Mouse (Mus musculus) G1E (cell line): ENCODE data around the gene Syn3. TPM values are rescaled to one million over a fixed set of nuclear protein-coding genes. Genes with fewer than 3 reads are reported as not detected.

Experiments used
- ATAC-seq: 2 replicates; pipeline ENCODE4 v1.8.0; 2016; ENCODE audit warnings: mild to moderate bottlenecking; ENCODE audit not compliant: insufficient number of reproducible peaks, poor library complexity, low FRiP score, severe bottlenecking; ENCODE audit errors: extremely low read depth
- DNase-seq: peaks from one replicate; pipeline ENCODE4 v3.0.0; 2012; ENCODE audit warnings: low spot score
- H3K27me3 ChIP-seq: 2 replicates; pipeline ENCODE4 v1.6.1; 2012; ENCODE audit warnings: mild to moderate bottlenecking, low read length, inconsistent platforms; ENCODE audit not compliant: insufficient read depth
- H3K36me3 ChIP-seq: replicated peaks from 2 replicates; pipeline ENCODE3; 2012; ENCODE audit warnings: mild to moderate bottlenecking, inconsistent platforms
- H3K4me1 ChIP-seq: 2 replicates; pipeline ENCODE4 v1.6.1; 2012; ENCODE audit warnings: low read depth, low read length, inconsistent platforms, mixed read lengths; ENCODE audit not compliant: insufficient read depth
- H3K4me3 ChIP-seq: 2 replicates; pipeline ENCODE4 v1.5.1; 2012; ENCODE audit warnings: low read depth, mild to moderate bottlenecking, inconsistent platforms, low read length, moderate library complexity, mixed read lengths
- H3K9me3 ChIP-seq: replicated peaks from 2 replicates; pipeline ENCODE4 v1.6.1; 2012; ENCODE audit warnings: inconsistent platforms
- CTCF ChIP-seq: IDR thresholded peaks from 2 replicates; pipeline ENCODE4 v1.5.1; 2012; ENCODE audit warnings: low read depth, low read length, inconsistent platforms, mixed read lengths
- GATA1 ChIP-seq: IDR thresholded peaks from 2 replicates; pipeline ENCODE4 v1.6.1; 2012; ENCODE audit warnings: borderline replicate concordance, low read length, inconsistent platforms, mixed read lengths
- GATA2 ChIP-seq: IDR thresholded peaks from 2 replicates; pipeline ENCODE4 v1.6.1; 2012; ENCODE audit warnings: low read depth, low read length, inconsistent platforms, borderline replicate concordance
- POLR2AphosphoS5 ChIP-seq: IDR thresholded peaks from 2 replicates; pipeline ENCODE4 v1.6.1; 2012; ENCODE audit warnings: low read depth, low read length, inconsistent platforms; ENCODE audit not compliant: insufficient replicate concordance
- TAL1 ChIP-seq: conservative IDR thresholded peaks from 2 replicates; pipeline ENCODE4 v1.6.1; 2012; ENCODE audit warnings: low read depth, low read length, inconsistent platforms, mixed read lengths
- polyA plus RNA-seq: library from polyadenylated mRNA; stranded (reverse); fragments of >175 nt; gene quantifications from 2 replicates; pipeline ENCODE4 v1.2.3, GENCODE M21; 2012
- total RNA-seq, 2 experiments: library from RNA; stranded (forward) in 1 of 2; stranded (reverse) in 1 of 2; fragments of 200-1000 nt in 1 of 2; fragments of >200 nt in 1 of 2; fragmentation: Nextera tagmentation in 1 of 2; gene quantifications; 2 replicates each; pipeline ENCODE4 v1.2.3; 2014 to 2017

Gene Syn3
- total and polyA plus RNA-seq, 3 experiments: 0.44 TPM; not detected in 2

GRCm38 (mm10) chr10:86359699-86360098, 139.0 kb downstream of the Syn3 start:
- TF ChIP-seq GATA2: no peak
- TF ChIP-seq CTCF: no peak
- no peak for TF ChIP-seq GATA1
- TF ChIP-seq POLR2AphosphoS5: no peak
- DNase-seq (no peak), ATAC-seq (no peak)
- Histone ChIP-seq H3K4me3 (no peak overlapping the region), H3K4me1 (peaks cover 24% of the 10 kb centered on the region), H3K36me3 (no peaks in the 10 kb centered on the region), H3K9me3 (no peaks in the 10 kb centered on the region), H3K27me3 (no peaks in the 10 kb centered on the region)

GRCm38 (mm10) chr10:86359208-86359607, 139.5 kb downstream of the Syn3 start:
- no peak for TF ChIP-seq TAL1
- TF ChIP-seq CTCF: no peak
- TF ChIP-seq GATA2: no peak
- no peak for TF ChIP-seq GATA1
- no peak for TF ChIP-seq POLR2AphosphoS5
- Histone ChIP-seq H3K27me3 (no peaks in the 10 kb centered on the region), H3K4me1 (peaks cover 22% of the 10 kb centered on the region), H3K36me3 (no peaks in the 10 kb centered on the region), H3K9me3 (no peaks in the 10 kb centered on the region), H3K4me3 (no peak overlapping the region)
- ATAC-seq (no peak), DNase-seq (no peak)

GRCm38 (mm10) chr10:86358307-86358975, 140.3 kb downstream of the Syn3 start:
- no peaks in the 10 kb centered on the region for H3K9me3 ChIP-seq
- peaks cover 22% of the 10 kb centered on the region for H3K4me1 ChIP-seq
- DNase-seq (no peak), ATAC-seq (no peak)
- TF ChIP-seq CTCF (no peak), GATA1 (no peak), POLR2AphosphoS5 (no peak)
- H3K27me3 ChIP-seq: no peaks in the 10 kb centered on the region
- H3K4me3 ChIP-seq: no peak overlapping the region
- no peaks in the 10 kb centered on the region for H3K36me3 ChIP-seq

- TF ChIP-seq TAL1: no peak
- no peak for TF ChIP-seq GATA1
- peak; percentile 41; the same call in 1 of the 2 replicates for TF ChIP-seq CTCF
- no peak for TF ChIP-seq GATA2
- ATAC-seq: no peak
- H3K4me1 ChIP-seq: peaks cover 35% of the 10 kb centered on the region
- no peak for DNase-seq
- no peak overlapping the region for H3K4me3 ChIP-seq
- H3K9me3 ChIP-seq: no peaks in the 10 kb centered on the region
- no peaks in the 10 kb centered on the region for H3K27me3 ChIP-seq
- H3K36me3 ChIP-seq: no peaks in the 10 kb centered on the region
Measured at GRCm38 (mm10) chr10:86356819-86357563, 141.7 kb downstream of the Syn3 start.

- peaks cover 5% of the 10 kb centered on the region for H3K36me3 ChIP-seq
- ATAC-seq: 0 out of 2 replicates have a peak, but pooled peaks have one; percentile 29
- H3K9me3 ChIP-seq: no peaks in the 10 kb centered on the region
- TF ChIP-seq GATA1: no peak
- peak; percentile 50 for TF ChIP-seq TAL1
- peaks cover 58% of the 10 kb centered on the region for H3K4me1 ChIP-seq
- no peak for DNase-seq
- no peaks in the 10 kb centered on the region for H3K27me3 ChIP-seq
- no peak overlapping the region for H3K4me3 ChIP-seq
Measured at GRCm38 (mm10) chr10:86352521-86352920, 146.2 kb downstream of the Syn3 start.

- Histone ChIP-seq H3K27me3 (no peaks in the 10 kb centered on the region), H3K36me3 (peaks cover 9% of the 10 kb centered on the region), H3K9me3 (no peaks in the 10 kb centered on the region), H3K4me3 (no peak overlapping the region), H3K4me1 (peaks cover 54% of the 10 kb centered on the region)
- ATAC-seq (peak; percentile 58; the same call in 1 of the 2 replicates), DNase-seq (no peak)
- no peak for TF ChIP-seq GATA1
- TF ChIP-seq CTCF: no peak
- TF ChIP-seq GATA2: no peak
- TF ChIP-seq TAL1: no peak
- TF ChIP-seq POLR2AphosphoS5: no peak
Measured at GRCm38 (mm10) chr10:86351287-86351686, 147.4 kb downstream of the Syn3 start.
